Mouse (Mus musculus) thymus, postnatal 4 days (tissue): ENCODE measurements around the gene Mycbp.

Experiments
- DNase-seq: peaks from one replicate; pipeline ENCODE4 v3.0.0; 2021

Gene Mycbp

DNA sequence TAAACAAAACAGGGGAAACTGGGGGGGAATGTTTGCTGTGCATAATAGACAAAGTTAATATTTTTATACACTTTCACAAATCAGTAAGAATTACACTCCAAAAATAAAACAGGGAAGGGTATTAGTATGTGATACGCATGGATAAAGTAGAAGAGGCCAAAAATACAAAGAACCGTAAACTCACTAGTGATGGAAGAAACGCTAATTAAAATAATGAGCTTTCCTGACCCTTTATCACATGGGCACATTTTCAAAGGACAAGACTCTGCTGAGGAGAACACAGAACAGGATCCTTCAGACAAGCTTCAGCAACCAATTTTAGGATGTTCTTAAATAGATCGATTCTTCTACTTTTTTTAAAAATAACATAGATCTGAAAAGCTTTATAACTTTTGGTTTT is 42.1 kb downstream of the Mycbp start:
- DNase-seq = no peak

- DNase-seq = no peak
Observed at GRCm38 (mm10) chr4:123947149-123947548, 42.5 kb downstream of the Mycbp start.

DNA sequence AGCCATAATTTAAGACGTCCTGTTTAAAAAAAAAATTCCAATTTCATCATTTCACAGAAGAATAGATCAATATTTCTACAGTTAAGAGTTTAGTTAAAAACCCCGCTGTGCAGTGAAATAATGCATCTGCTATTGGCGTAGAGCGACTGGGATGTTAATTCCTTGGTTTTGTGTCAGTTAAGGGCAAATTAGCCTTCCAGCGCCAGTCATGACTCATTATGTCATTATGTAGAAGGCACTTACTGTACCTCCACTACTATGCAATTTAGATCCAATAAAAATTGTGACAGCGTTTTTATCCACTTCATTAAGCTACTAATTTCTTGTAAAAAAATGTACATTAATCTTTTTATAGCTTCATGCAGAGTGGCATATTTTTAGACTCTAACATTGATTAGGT is 44.3 kb downstream of the Mycbp start:
- no peak for DNase-seq

GRCm38 (mm10) chr4:123949649-123950048 is 45.0 kb downstream of the Mycbp start:
- DNase-seq = no peak

- DNase-seq = no peak
Observed at GRCm38 (mm10) chr4:123952059-123952458, 47.4 kb downstream of the Mycbp start.

DNA sequence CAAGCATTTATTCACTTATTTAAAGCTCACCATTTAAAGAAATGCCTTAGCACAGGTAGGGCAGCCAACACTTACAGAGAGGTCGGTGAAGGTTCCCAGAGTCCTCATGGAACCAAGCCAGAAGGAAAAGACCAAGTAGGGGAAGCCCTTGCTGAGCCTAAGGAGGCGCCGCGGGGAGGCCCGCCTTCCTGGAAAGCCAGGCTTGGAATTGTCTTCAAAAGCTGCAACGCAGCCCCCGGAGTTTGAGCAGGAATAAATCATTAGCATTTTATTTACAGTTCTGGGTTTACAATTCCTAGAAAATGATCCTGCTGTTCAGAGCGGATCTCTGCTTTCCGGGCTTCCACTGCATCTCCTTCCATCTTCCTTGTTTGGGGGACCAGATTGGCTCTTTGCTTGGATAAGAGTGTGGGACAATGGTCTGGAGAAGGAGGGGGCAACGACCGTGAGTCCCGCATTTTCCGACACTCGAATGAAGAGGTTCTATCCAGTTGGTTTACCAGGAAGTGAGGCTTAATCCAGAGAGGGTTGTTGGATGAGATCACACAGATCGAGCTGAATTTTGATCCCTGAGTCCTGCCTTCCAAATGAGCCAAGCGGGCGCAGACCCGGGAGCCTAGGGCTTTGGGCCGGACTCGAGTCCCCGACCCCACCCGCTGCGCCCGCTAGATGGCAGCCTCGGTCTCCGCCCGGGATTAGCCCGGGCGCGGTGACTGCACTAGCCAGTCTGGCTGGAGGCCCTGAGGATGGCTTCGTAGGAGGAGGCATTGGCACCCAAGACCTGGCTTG is 52.3 kb downstream of the Mycbp start:
- DNase-seq = peak; percentile 83

- DNase-seq = no peak
Observed at GRCm38 (mm10) chr4:123957492-123957808, 52.8 kb downstream of the Mycbp start.

- no peak for DNase-seq
Observed at GRCm38 (mm10) chr4:123957891-123958290, 53.3 kb downstream of the Mycbp start.

DNA sequence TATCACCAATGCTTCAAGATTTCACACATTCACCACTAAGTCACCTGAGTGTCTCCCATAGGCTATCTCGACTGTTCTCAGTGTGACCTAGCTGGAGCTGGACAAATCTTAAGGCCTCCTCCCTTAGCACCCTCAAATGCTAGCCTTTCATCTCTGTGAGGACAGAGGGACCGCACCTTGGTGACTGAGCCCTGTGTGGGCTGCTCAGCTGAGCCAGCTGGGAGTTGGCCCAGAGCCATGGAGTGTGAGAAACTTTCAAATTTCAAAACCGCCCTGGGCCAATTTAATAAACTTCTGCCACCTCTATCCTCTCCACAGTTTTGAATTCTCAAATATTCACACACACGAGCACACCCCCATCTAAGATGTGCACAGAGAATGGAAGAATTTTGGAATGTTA is 56.3 kb downstream of the Mycbp start:
- no peak for DNase-seq
